Mouse (Mus musculus) hindbrain, embryonic 13.5 days (tissue): ENCODE data around the gene Wipf2. TPM values are rescaled to one million over a fixed set of nuclear protein-coding genes. Genes with fewer than 3 reads are reported as not detected.
"Not testable (repeated sequence)": the region's sequence is repeated elsewhere in the genome, so short reads cannot be mapped to it uniquely, and the experiment has no call there.

Source experiments
- ATAC-seq: fragments of 200-750 bp; cut with Nextera tagmentation; 2 replicates; pipeline ENCODE4 v1.8.0; 2017; ENCODE audit warnings: moderate TSS enrichment; ENCODE audit not compliant: low FRiP score
- H3K27ac ChIP-seq: fragments of 300-500 bp; sonication (generic); 2 replicates; pipeline ENCODE4 v1.5.1; 2015; ENCODE audit warnings: inconsistent platforms, mild to moderate bottlenecking, moderate library complexity
- H3K27me3 ChIP-seq: fragments of 300-500 bp; sonication (generic); 2 replicates; pipeline ENCODE4 v1.6.1; 2015; ENCODE audit warnings: mild to moderate bottlenecking, inconsistent platforms
- H3K36me3 ChIP-seq: fragments of 300-500 bp; sonication (generic); 2 replicates; pipeline ENCODE4 v1.6.1; 2015; ENCODE audit warnings: mild to moderate bottlenecking, inconsistent platforms
- H3K4me1 ChIP-seq: fragments of 300-500 bp; sonication (generic); replicated peaks from 2 replicates; pipeline ENCODE4 v1.6.1; 2015; ENCODE audit warnings: inconsistent platforms
- H3K4me2 ChIP-seq: fragments of 300-500 bp; sonication (generic); 2 replicates; pipeline ENCODE4 v1.6.1; 2015; ENCODE audit warnings: inconsistent platforms, mild to moderate bottlenecking, moderate library complexity
- H3K4me3 ChIP-seq: fragments of 300-500 bp; sonication (generic); 2 replicates; pipeline ENCODE4 v1.5.1; 2015; ENCODE audit warnings: mild to moderate bottlenecking, inconsistent platforms
- H3K9ac ChIP-seq: fragments of 300-500 bp; sonication (generic); 2 replicates; pipeline ENCODE4 v1.6.1; 2015; ENCODE audit warnings: mild to moderate bottlenecking, inconsistent platforms
- H3K9me3 ChIP-seq: fragments of 300-500 bp; sonication (generic); 2 replicates; pipeline ENCODE4 v1.6.1; 2016; ENCODE audit warnings: inconsistent platforms
- WGBS: fragments of 180-500 bp; shearing (Covaris S2); methylation state at CpG from one replicate; pipeline ENCODE4 v1.1.7; 2015; 5-methylcytosine and 5-hydroxymethylcytosine counted together
- polyA plus RNA-seq: library from polyadenylated mRNA; unstranded; fragments of >200 nt; fragmentation: Nextera tagmentation; extraction: Ambion mirVana; gene quantifications from 2 replicates; pipeline ENCODE4 v1.2.1, GENCODE M21; 2015

The Wipf2 gene
- polyA plus RNA-seq, 1 experiment from 2014 or later: 5.0 TPM

- Histone ChIP-seq H3K9me3 (no peaks in the 10 kb centered on the region), H3K27me3 (no peaks in the 10 kb centered on the region), H3K9ac (0 out of 2 replicates have a peak overlapping the region, but pooled peaks have one; percentile 14), H3K4me1 (peaks cover 6% of the 10 kb centered on the region), H3K4me3 (no peak overlapping the region), H3K36me3 (peaks cover 50% of the 10 kb centered on the region), H3K4me2 (no peak overlapping the region), H3K27ac (no peak overlapping the region; the same call in 1 of the 2 replicates)
- WGBS: 11% methylated on average over 10 of the region's 10 CpGs
- no peak for ATAC-seq
Measured at GRCm38 (mm10) chr11:98902621-98903245, 39.3 kb downstream of the Wipf2 start.

- Histone ChIP-seq H3K27ac (no peak overlapping the region), H3K4me2 (no peak overlapping the region), H3K9ac (no peak overlapping the region), H3K4me3 (no peak overlapping the region), H3K27me3 (no peaks in the 10 kb centered on the region), H3K9me3 (no peaks in the 10 kb centered on the region), H3K36me3 (peaks cover 34% of the 10 kb centered on the region), H3K4me1 (peaks cover 19% of the 10 kb centered on the region)
- ATAC-seq: no peak
- WGBS: 86% methylated on average over 2 of the region's 2 CpGs
Measured at GRCm38 (mm10) chr11:98904577-98904976, 41.1 kb downstream of the Wipf2 start.

- H3K4me3 ChIP-seq: no peak overlapping the region
- no peak overlapping the region for H3K27ac ChIP-seq
- peaks cover 19% of the 10 kb centered on the region for H3K4me1 ChIP-seq
- H3K9ac ChIP-seq: no peak overlapping the region
- 89% methylated on average over 7 of the region's 7 CpGs for WGBS
- ATAC-seq: no peak
- H3K27me3 ChIP-seq: no peaks in the 10 kb centered on the region
- H3K4me2 ChIP-seq: no peak overlapping the region
- H3K36me3 ChIP-seq: peaks cover 29% of the 10 kb centered on the region
- H3K9me3 ChIP-seq: no peaks in the 10 kb centered on the region
Measured at GRCm38 (mm10) chr11:98905033-98905432, 41.6 kb downstream of the Wipf2 start.

GRCm38 (mm10) chr11:98905583-98905982, 42.1 kb downstream of the Wipf2 start:
- Histone ChIP-seq H3K4me3 (no peak overlapping the region), H3K27me3 (no peaks in the 10 kb centered on the region), H3K9ac (no peak overlapping the region), H3K9me3 (no peaks in the 10 kb centered on the region), H3K27ac (no peak overlapping the region), H3K36me3 (peaks cover 24% of the 10 kb centered on the region), H3K4me1 (peaks cover 19% of the 10 kb centered on the region), H3K4me2 (no peak overlapping the region)
- ATAC-seq: no peak
- 92% methylated on average over 4 of the region's 4 CpGs for WGBS

GRCm38 (mm10) chr11:98907063-98907436, 43.6 kb downstream of the Wipf2 start:
- peaks cover 19% of the 10 kb centered on the region for H3K4me1 ChIP-seq
- H3K27me3 ChIP-seq: no peaks in the 10 kb centered on the region
- peak overlapping the region; percentile 48 for H3K4me3 ChIP-seq
- 59% methylated on average over 5 of the region's 5 CpGs for WGBS
- H3K9me3 ChIP-seq: no peaks in the 10 kb centered on the region
- H3K27ac ChIP-seq: peak overlapping the region; percentile 26; the same call in 1 of the 2 replicates
- H3K4me2 ChIP-seq: peak overlapping the region; percentile 87
- peak overlapping the region; percentile 49; the same call in 1 of the 2 replicates for H3K9ac ChIP-seq
- ATAC-seq: no peak
- peaks cover 13% of the 10 kb centered on the region for H3K36me3 ChIP-seq

GRCm38 (mm10) chr11:98907437-98908173, 44.2 kb downstream of the Wipf2 start, which contains the start of gene Cdc6:
Cdc6 (plus strand) TSS chr11:98907801.
- WGBS: under 1% methylated on average over 47 of the region's 49 CpGs
- ATAC-seq: peak; percentile 95

GRCm38 (mm10) chr11:98909654-98910053, 46.2 kb downstream of the Wipf2 start:
- no peak for ATAC-seq
- Histone ChIP-seq H3K4me1 (peaks cover 14% of the 10 kb centered on the region), H3K36me3 (peaks cover 5% of the 10 kb centered on the region; the same call in 1 of the 2 replicates), H3K27ac (no peak overlapping the region), H3K27me3 (no peaks in the 10 kb centered on the region), H3K4me3 (no peak overlapping the region), H3K9ac (no peak overlapping the region), H3K9me3 (no peaks in the 10 kb centered on the region), H3K4me2 (no peak overlapping the region)
- WGBS: 51% methylated on average over 6 of the region's 6 CpGs

More at GRCm38 (mm10) chr11:98907437-98908173, 44.2 kb downstream of the Wipf2 start, which contains the start of gene Cdc6:
- Histone ChIP-seq H3K9me3 (no peaks in the 10 kb centered on the region), H3K9ac (peak within 1 kb of the TSS; percentile 58; the same call in 1 of the 2 replicates), H3K27me3 (no peaks in the 10 kb centered on the region), H3K27ac (peak within 1 kb of the TSS; percentile 26; the same call in 1 of the 2 replicates), H3K4me2 (peak within 1 kb of the TSS; percentile 87), H3K4me1 (peaks cover 16% of the 10 kb centered on the region), H3K4me3 (peak within 1 kb of the TSS; percentile 48), H3K36me3 (peaks cover 13% of the 10 kb centered on the region)

GRCm38 (mm10) chr11:98910415-98910814, 47.0 kb downstream of the Wipf2 start:
- H3K27me3 ChIP-seq: no peaks in the 10 kb centered on the region
- peaks cover 17% of the 10 kb centered on the region for H3K4me1 ChIP-seq
- H3K9me3 ChIP-seq: no peaks in the 10 kb centered on the region
- H3K36me3 ChIP-seq: peaks cover 3% of the 10 kb centered on the region; the same call in 1 of the 2 replicates
- no peak overlapping the region for H3K4me3 ChIP-seq
- ATAC-seq: no peak
- no peak overlapping the region for H3K9ac ChIP-seq
- H3K27ac ChIP-seq: no peak overlapping the region
- H3K4me2 ChIP-seq: no peak overlapping the region
- 93% methylated on average over 11 of the region's 11 CpGs for WGBS

- no peaks in the 10 kb centered on the region for H3K27me3 ChIP-seq
- H3K9ac ChIP-seq: no peak overlapping the region
- ATAC-seq: no peak
- H3K9me3 ChIP-seq: no peaks in the 10 kb centered on the region
- WGBS: 91% methylated on average over 5 of the region's 5 CpGs
- no peak overlapping the region for H3K4me3 ChIP-seq
- no peak overlapping the region for H3K4me2 ChIP-seq
- H3K4me1 ChIP-seq: peaks cover 19% of the 10 kb centered on the region
- H3K27ac ChIP-seq: no peak overlapping the region
- no peaks in the 10 kb centered on the region; the same call in 1 of the 2 replicates for H3K36me3 ChIP-seq
Measured at GRCm38 (mm10) chr11:98911498-98911897, 48.1 kb downstream of the Wipf2 start.

GRCm38 (mm10) chr11:98914196-98914595, 50.8 kb downstream of the Wipf2 start:
- 81% methylated on average over 11 of the region's 11 CpGs for WGBS
- H3K4me3 ChIP-seq: no peak overlapping the region
- H3K4me2 ChIP-seq: no peak overlapping the region
- H3K9ac ChIP-seq: no peak overlapping the region
- H3K27me3 ChIP-seq: no peaks in the 10 kb centered on the region
- H3K27ac ChIP-seq: no peak overlapping the region
- peaks cover 14% of the 10 kb centered on the region for H3K4me1 ChIP-seq
- H3K9me3 ChIP-seq: no peaks in the 10 kb centered on the region
- no peak for ATAC-seq
- no peaks in the 10 kb centered on the region; the same call in 1 of the 2 replicates for H3K36me3 ChIP-seq

GRCm38 (mm10) chr11:98916376-98916775, 52.9 kb downstream of the Wipf2 start:
- H3K36me3 ChIP-seq, H3K27ac ChIP-seq, H3K4me3 ChIP-seq, H3K27me3 ChIP-seq, H3K4me2 ChIP-seq, H3K9ac ChIP-seq, H3K9me3 ChIP-seq, ATAC-seq: not testable (repeated sequence)
- peaks cover 10% of the 10 kb centered on the region; the same call in 1 of the 2 replicates for H3K4me1 ChIP-seq
- 92% methylated on average over 3 of the region's 3 CpGs for WGBS

GRCm38 (mm10) chr11:98917428-98918005, 54.1 kb downstream of the Wipf2 start:
- 70% methylated on average over 13 of the region's 13 CpGs for WGBS
- no peak overlapping the region for H3K4me3 ChIP-seq
- no peak for ATAC-seq
- H3K27me3 ChIP-seq: no peaks in the 10 kb centered on the region
- no peaks in the 10 kb centered on the region for H3K9me3 ChIP-seq
- H3K4me1 ChIP-seq: peaks cover 17% of the 10 kb centered on the region
- no peaks in the 10 kb centered on the region; the same call in 1 of the 2 replicates for H3K36me3 ChIP-seq
- peak overlapping the region; percentile 35; the same call in 1 of the 2 replicates for H3K9ac ChIP-seq
- H3K27ac ChIP-seq: peak overlapping the region; percentile 1; the same call in 1 of the 2 replicates
- no peak overlapping the region for H3K4me2 ChIP-seq
